In the genomic region with DNA sequence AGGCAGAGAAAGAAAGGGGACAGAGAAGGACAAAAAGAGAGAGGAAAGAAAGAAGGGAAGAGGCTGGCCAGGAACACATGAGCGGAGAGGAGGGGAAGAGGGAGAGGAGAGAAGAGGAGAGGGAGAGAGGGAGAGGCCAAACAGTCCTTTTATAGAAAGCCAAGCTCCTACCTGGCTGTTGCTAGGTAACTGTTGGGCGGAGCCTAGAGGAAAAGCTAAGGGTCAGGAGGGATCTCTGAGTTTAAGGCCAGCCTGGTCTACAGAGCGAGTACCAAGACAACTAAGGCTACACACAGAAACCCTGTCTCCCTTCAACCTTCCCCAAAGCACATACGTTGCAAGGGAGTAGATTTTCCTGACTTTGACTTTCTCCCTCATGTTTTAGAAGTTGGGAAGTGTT, we compare ENCODE assay signal across 11 mouse cellular contexts. TPM values are rescaled to one million over a fixed set of nuclear protein-coding genes. Genes with fewer than 3 reads are reported as not detected.
A peak's percentile ranks its signal among the peaks of the same experiment; 100 is the strongest.
DNase-seq lines count a peak whose midpoint lies in the region; ATAC-seq and TF ChIP-seq lines count a peak whose summit lies in the region.
"Had no signal": no experiment of that assay in that cellular context is flagged by ENCODE, and none has a peak within 500 bp of the region (broad histone marks: within the 10 kb centered on the region; RNA-seq: fewer than 3 reads in every experiment).

No protein-coding gene starts in this region.

- peak overlapping the region; percentile 85 for H3K27ac ChIP-seq in hindbrain, embryonic 10.5 days
- H3K27ac ChIP-seq in hindbrain, postnatal 0 days, result no peak overlapping the region
- H3K27ac ChIP-seq in midbrain, embryonic 11.5 days (ENCODE audit: low read depth, low read length), result peak overlapping the region; percentile 35; the same call in 1 of the 2 replicates
- H3K27ac ChIP-seq in midbrain, embryonic 14.5 days (replicated peaks; ENCODE audit: low read depth, low read length), result no peak overlapping the region
- peak overlapping the region; percentile 80 for H3K27ac ChIP-seq in brown adipose tissue, adult 24 weeks (replicated peaks; ENCODE audit: low read depth, low read length)
- peak overlapping the region; percentile 51; the same call in 1 of the 2 replicates for H3K27ac ChIP-seq in olfactory bulb, adult 2 months (ENCODE audit: insufficient read depth, low read depth, low read length)
- H3K27ac ChIP-seq: hindbrain, embryonic 14.5 days; limb, embryonic 12.5 days; neural tube, embryonic 12.5 days had no signal

- peaks cover 28% of the 10 kb centered on the region for H3K4me1 ChIP-seq in hindbrain, embryonic 10.5 days (replicated peaks)
- H3K4me1 ChIP-seq in hindbrain, postnatal 0 days (ENCODE audit: insufficient read depth, low read length), result no peaks in the 10 kb centered on the region
- no peaks in the 10 kb centered on the region; the same call in 1 of the 2 replicates for H3K4me1 ChIP-seq in midbrain, embryonic 11.5 days (ENCODE audit: control insufficient read depth, insufficient read depth, low read length)
- no peaks in the 10 kb centered on the region for H3K4me1 ChIP-seq in midbrain, embryonic 14.5 days (ENCODE audit: control insufficient read depth, insufficient read depth, low read length)
- peaks cover 10% of the 10 kb centered on the region; the same call in 1 of the 2 replicates for H3K4me1 ChIP-seq in brown adipose tissue, adult 24 weeks (ENCODE audit: control insufficient read depth, insufficient read depth, insufficient read length, low read length)
- peaks cover 9% of the 10 kb centered on the region for H3K4me1 ChIP-seq in olfactory bulb, adult 2 months (ENCODE audit: control insufficient read depth, insufficient read depth, low read length)
- H3K4me1 ChIP-seq: limb, embryonic 12.5 days; neural tube, embryonic 12.5 days had no signal

- H3K9ac ChIP-seq in hindbrain, postnatal 0 days (replicated peaks; ENCODE audit: low read length), result no peak overlapping the region
- no peak overlapping the region for H3K9ac ChIP-seq in midbrain, embryonic 11.5 days (ENCODE audit: low read length)
- H3K9ac ChIP-seq in midbrain, embryonic 14.5 days (replicated peaks; ENCODE audit: low read length), result no peak overlapping the region
- H3K9ac ChIP-seq: kidney, embryonic 15.5 days; limb, embryonic 12.5 days; neural tube, embryonic 12.5 days had no signal

- no peak for DNase-seq in hindbrain, embryonic 10.5 days (ENCODE audit: low spot score)
- no peak for DNase-seq in hindbrain, postnatal 0 days (ENCODE audit: low spot score)
- peak; percentile 81 for DNase-seq in midbrain, embryonic 11.5 days (ENCODE audit: low spot score, missing footprints)
- DNase-seq in midbrain, embryonic 14.5 days, result no peak
- DNase-seq in ovary, adult 18-20 months (ENCODE audit: low spot score), result no peak

- WGBS in hindbrain, embryonic 10.5 days, result 76% methylated on average over 4 of the region's 4 CpGs
- 87% methylated on average over 4 of the region's 4 CpGs for WGBS in hindbrain, postnatal 0 days
- WGBS in midbrain, embryonic 11.5 days, result 79% methylated on average over 4 of the region's 4 CpGs
- 85% methylated on average over 4 of the region's 4 CpGs for WGBS in midbrain, embryonic 14.5 days
- 96% methylated on average over 4 of the region's 4 CpGs for WGBS in olfactory bulb, adult 2 months

- no peak for ATAC-seq in hindbrain, postnatal 0 days
- peak; percentile 14; the same call in 1 of the 2 replicates for ATAC-seq in midbrain, embryonic 11.5 days (ENCODE audit: low FRiP score)
- no peak for ATAC-seq in midbrain, embryonic 14.5 days (ENCODE audit: low FRiP score, low TSS enrichment)

- no peaks in the 10 kb centered on the region for H3K36me3 ChIP-seq in hindbrain, embryonic 10.5 days
- H3K36me3 ChIP-seq in hindbrain, postnatal 0 days (ENCODE audit: insufficient read depth, low read length), result no peaks in the 10 kb centered on the region
- no peaks in the 10 kb centered on the region for H3K36me3 ChIP-seq in midbrain, embryonic 11.5 days (ENCODE audit: control insufficient read depth, insufficient read depth, low read length)
- H3K36me3 ChIP-seq in midbrain, embryonic 14.5 days (ENCODE audit: control insufficient read depth, insufficient read depth, low read length), result no peaks in the 10 kb centered on the region
- H3K36me3 ChIP-seq: kidney, embryonic 15.5 days; limb, embryonic 12.5 days; neural tube, embryonic 12.5 days had no signal

- H3K4me2 ChIP-seq in hindbrain, postnatal 0 days (ENCODE audit: low read depth, low read length), result no peak overlapping the region
- H3K4me2 ChIP-seq in midbrain, embryonic 11.5 days, result no peak overlapping the region
- no peak overlapping the region for H3K4me2 ChIP-seq in midbrain, embryonic 14.5 days (ENCODE audit: low read length)
- H3K4me2 ChIP-seq: hindbrain, embryonic 14.5 days had no signal

- TF ChIP-seq POLR2A in olfactory bulb, adult 2 months (IDR thresholded peaks at IDR 0.05; ENCODE audit: insufficient read depth, low read depth, low read length), result no peak

- no peaks in the 10 kb centered on the region for H3K9me3 ChIP-seq in hindbrain, embryonic 10.5 days
- H3K9me3 ChIP-seq in hindbrain, postnatal 0 days (ENCODE audit: low read length), result no peaks in the 10 kb centered on the region
- no peaks in the 10 kb centered on the region for H3K9me3 ChIP-seq in midbrain, embryonic 11.5 days (ENCODE audit: control insufficient read depth, low read length)
- no peaks in the 10 kb centered on the region for H3K9me3 ChIP-seq in midbrain, embryonic 14.5 days (ENCODE audit: control insufficient read depth, low read length)
- H3K9me3 ChIP-seq: kidney, embryonic 15.5 days; limb, embryonic 12.5 days; neural tube, embryonic 12.5 days had no signal

- H3K4me3 ChIP-seq in hindbrain, embryonic 10.5 days, result no peak overlapping the region
- H3K4me3 ChIP-seq in hindbrain, postnatal 0 days (ENCODE audit: low read length), result no peak overlapping the region
- H3K4me3 ChIP-seq in midbrain, embryonic 11.5 days (ENCODE audit: low read depth, low read length), result no peak overlapping the region
- no peak overlapping the region for H3K4me3 ChIP-seq in midbrain, embryonic 14.5 days (replicated peaks; ENCODE audit: low read depth, low read length)
- no peak overlapping the region for H3K4me3 ChIP-seq in brown adipose tissue, adult 24 weeks (ENCODE audit: insufficient read depth, low read depth, low read length)
- H3K4me3 ChIP-seq in olfactory bulb, adult 2 months (ENCODE audit: insufficient read depth, low read depth, low read length), result no peak overlapping the region
- H3K4me3 ChIP-seq: kidney, embryonic 15.5 days; limb, embryonic 12.5 days; neural tube, embryonic 12.5 days had no signal

- no peak for TF ChIP-seq CTCF in hindbrain, postnatal 0 days (IDR thresholded peaks at IDR 0.05; ENCODE audit: low read depth)
- no peak for TF ChIP-seq CTCF in olfactory bulb, adult 2 months (IDR thresholded peaks at IDR 0.05; ENCODE audit: insufficient read depth, low read depth, low read length)

- H3K27me3 ChIP-seq in hindbrain, embryonic 10.5 days (ENCODE audit: insufficient read depth, poor library complexity, severe bottlenecking), result no peaks in the 10 kb centered on the region
- no peaks in the 10 kb centered on the region for H3K27me3 ChIP-seq in hindbrain, postnatal 0 days (ENCODE audit: insufficient read depth, low read length)
- H3K27me3 ChIP-seq in midbrain, embryonic 11.5 days (ENCODE audit: control insufficient read depth, insufficient read depth, low read length), result no peaks in the 10 kb centered on the region
- no peaks in the 10 kb centered on the region for H3K27me3 ChIP-seq in midbrain, embryonic 14.5 days (ENCODE audit: control insufficient read depth, insufficient read depth, low read length)
- H3K27me3 ChIP-seq: kidney, embryonic 15.5 days; limb, embryonic 12.5 days; neural tube, embryonic 12.5 days had no signal

RNA-seq across cellular contexts. Expression of gene Leo1, which starts 6.0 kb away (rescaled TPM):
- polyA plus RNA-seq in hindbrain, embryonic 10.5 days (2016; fragmentation: Nextera tagmentation; extraction: Ambion mirVana), result 38.4 and 51.6 TPM in 2 replicates
- total RNA-seq in hindbrain, postnatal 0 days (2014; rRNA removed), result 19.4 and 22.2 TPM in 2 replicates
- polyA plus RNA-seq in hindbrain, postnatal 0 days (2015; fragmentation: Nextera tagmentation; extraction: Ambion mirVana), result 40.8 and 41.2 TPM in 2 replicates
- polyA plus RNA-seq in midbrain, embryonic 11.5 days (2014; fragmentation: Nextera tagmentation; extraction: Ambion mirVana), result 45.2 and 49.9 TPM in 2 replicates
- polyA plus RNA-seq in midbrain, embryonic 14.5 days (2014; fragmentation: Nextera tagmentation; extraction: Ambion mirVana), result 39.8 and 41.5 TPM in 2 replicates
- polyA plus RNA-seq in brown adipose tissue, adult 24 weeks (2012; ENCODE audit: insufficient read depth, insufficient read length, missing spikeins), result 19.0 and 21.4 TPM in 2 replicates
- not detected in 2 replicates for polyA plus RNA-seq in olfactory bulb, adult 2 months (2012; ENCODE audit: insufficient read depth, insufficient read length, low replicate concordance, missing spikeins)

RNA-seq across cellular contexts. Expression of gene Mapk6, which starts 25.5 kb away (rescaled TPM):
- polyA plus RNA-seq in hindbrain, embryonic 10.5 days (2016; fragmentation: Nextera tagmentation; extraction: Ambion mirVana), result 134 and 146 TPM in 2 replicates
- total RNA-seq in hindbrain, postnatal 0 days (2014; rRNA removed), result 149 and 160 TPM in 2 replicates
- 95.7 and 109 TPM in 2 replicates for polyA plus RNA-seq in hindbrain, postnatal 0 days (2015; fragmentation: Nextera tagmentation; extraction: Ambion mirVana)
- 193 and 199 TPM in 2 replicates for polyA plus RNA-seq in midbrain, embryonic 11.5 days (2014; fragmentation: Nextera tagmentation; extraction: Ambion mirVana)
- polyA plus RNA-seq in midbrain, embryonic 14.5 days (2014; fragmentation: Nextera tagmentation; extraction: Ambion mirVana), result 155 and 208 TPM in 2 replicates
- polyA plus RNA-seq in brown adipose tissue, adult 24 weeks (2012; ENCODE audit: insufficient read depth, insufficient read length, missing spikeins), result 12.0 and 16.0 TPM in 2 replicates
- polyA plus RNA-seq in olfactory bulb, adult 2 months (2012; ENCODE audit: insufficient read depth, insufficient read length, low replicate concordance, missing spikeins), result not detected in 2 replicates

Comparison
In these comparisons a context has a peak if more than half of its experiments do, and no peak if none do; other contexts are left out.
1. H3K27ac ChIP-seq: peak in hindbrain, embryonic 10.5 days (single experiment), midbrain, embryonic 11.5 days (single experiment), brown adipose tissue, adult 24 weeks (single experiment) and olfactory bulb, adult 2 months (single experiment); none in hindbrain, postnatal 0 days (single experiment) and midbrain, embryonic 14.5 days (single experiment).